Mouse (Mus musculus): ENCODE data around the gene Qrsl1. TPM values are rescaled to one million over a fixed set of nuclear protein-coding genes. Genes with fewer than 3 reads are reported as not detected.

Gene Qrsl1
- polyA plus RNA-seq, 1 experiment: 2.4 TPM

- no peak for TF ChIP-seq GATA1 (IDR thresholded peaks at IDR 0.05; ENCODE audit: low read length)
Observed at GRCm38 (mm10) chr10:43898276-43898675, 3.3 kb downstream of the Qrsl1 start.

GRCm38 (mm10) chr10:43896065-43896464 lies 5.5 kb downstream of the Qrsl1 start:
- TF ChIP-seq GATA1 (IDR thresholded peaks at IDR 0.05; ENCODE audit: low read length): no peak

DNA sequence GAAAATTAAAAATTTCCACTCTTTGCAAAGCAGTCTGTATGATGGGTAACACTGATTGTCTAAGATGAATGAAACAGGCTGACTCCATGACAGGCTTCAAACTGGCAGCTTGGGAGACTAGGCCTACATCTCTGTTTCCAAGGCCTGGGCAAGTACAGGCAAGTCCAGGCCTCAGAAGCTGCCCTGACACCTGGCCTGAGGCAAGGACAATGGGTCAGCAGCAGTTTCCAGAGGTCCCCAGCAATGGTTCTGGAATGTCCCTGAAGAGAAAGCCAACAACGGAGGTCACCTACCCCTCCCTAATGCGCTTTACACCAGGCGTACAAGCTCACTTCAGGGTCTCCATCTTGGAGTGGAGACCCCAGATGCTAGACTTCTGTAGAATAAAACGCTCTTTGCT lies 8.6 kb downstream of the Qrsl1 start:
- no peak for TF ChIP-seq GATA1 (IDR thresholded peaks at IDR 0.05; ENCODE audit: low read length)

DNA sequence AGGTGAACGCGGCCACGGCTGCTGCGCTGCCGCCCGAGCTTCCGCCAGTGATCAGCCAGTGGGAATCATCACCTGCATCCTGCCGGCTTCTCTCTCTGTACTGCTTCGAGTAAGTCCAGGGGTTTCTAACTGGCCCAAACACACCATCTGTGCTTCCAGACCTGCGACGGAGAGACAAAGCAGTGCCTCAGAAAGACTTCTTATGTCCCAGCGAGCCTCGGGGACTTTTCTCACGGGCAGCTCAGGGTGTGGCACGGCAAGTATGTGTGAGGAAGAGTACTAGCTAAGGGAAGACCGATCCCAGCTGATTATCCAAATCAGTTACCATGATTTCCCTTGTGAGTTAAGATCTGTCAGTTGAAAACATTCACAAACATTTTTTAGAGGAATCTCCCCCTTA lies 12.6 kb downstream of the Qrsl1 start:
- TF ChIP-seq GATA1 (IDR thresholded peaks at IDR 0.05; ENCODE audit: low read length): no peak

DNA sequence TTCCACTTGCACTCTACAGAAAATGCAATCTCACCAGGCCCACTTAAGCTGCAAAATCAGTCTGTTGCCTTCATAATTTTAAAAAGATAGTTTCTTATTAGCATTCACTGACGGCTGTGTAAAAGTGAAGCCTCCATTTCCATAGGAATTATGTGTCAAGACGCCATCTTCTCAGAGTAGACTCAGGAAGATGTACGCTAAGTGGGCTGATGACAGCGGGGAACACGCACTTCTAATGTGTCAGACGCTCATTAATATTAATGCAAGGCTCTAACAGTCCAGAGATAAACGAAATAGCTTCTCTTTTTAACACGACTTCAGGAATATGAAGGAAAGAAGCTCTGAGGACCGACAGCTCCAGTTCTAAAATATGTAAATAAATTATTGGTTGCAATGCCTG lies 13.9 kb downstream of the Qrsl1 start:
- no peak for TF ChIP-seq GATA1 (IDR thresholded peaks at IDR 0.05; ENCODE audit: low read length)

DNA sequence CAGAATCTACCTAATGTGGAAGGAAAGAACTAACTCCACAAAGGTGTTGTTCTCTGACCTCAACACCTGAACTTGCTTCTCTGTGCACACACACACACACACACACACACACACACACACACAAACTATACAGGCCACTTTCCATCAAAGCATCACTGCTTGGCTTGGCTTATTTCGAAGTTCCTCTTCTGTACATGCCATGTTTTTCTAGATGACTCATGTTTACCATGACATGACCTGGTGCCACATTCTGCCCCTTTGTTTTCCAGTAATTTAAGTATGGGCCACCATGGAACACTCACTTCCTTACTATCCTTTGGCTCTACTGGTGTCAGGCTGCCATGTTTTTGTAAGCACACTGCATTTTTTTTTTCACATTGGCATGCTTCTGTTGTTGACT lies 30.1 kb downstream of the Qrsl1 start:
- TF ChIP-seq GATA1 (IDR thresholded peaks at IDR 0.05; ENCODE audit: low read length): no peak

- TF ChIP-seq GATA1 (IDR thresholded peaks at IDR 0.05; ENCODE audit: low read length): no peak
Observed at GRCm38 (mm10) chr10:43870752-43871151, 30.8 kb downstream of the Qrsl1 start.

GRCm38 (mm10) chr10:43856351-43856750 lies 45.2 kb downstream of the Qrsl1 start:
- no peak for TF ChIP-seq GATA1 (IDR thresholded peaks at IDR 0.05; ENCODE audit: low read length)

GRCm38 (mm10) chr10:43855916-43856315 lies 45.6 kb downstream of the Qrsl1 start:
- no peak for TF ChIP-seq GATA1 (IDR thresholded peaks at IDR 0.05; ENCODE audit: low read length)

GRCm38 (mm10) chr10:43851898-43852297 lies 49.6 kb downstream of the Qrsl1 start:
- no peak for TF ChIP-seq GATA1 (IDR thresholded peaks at IDR 0.05; ENCODE audit: low read length)

GRCm38 (mm10) chr10:43849478-43849877 lies 52.1 kb downstream of the Qrsl1 start:
- TF ChIP-seq GATA1 (IDR thresholded peaks at IDR 0.05; ENCODE audit: low read length): no peak

DNA sequence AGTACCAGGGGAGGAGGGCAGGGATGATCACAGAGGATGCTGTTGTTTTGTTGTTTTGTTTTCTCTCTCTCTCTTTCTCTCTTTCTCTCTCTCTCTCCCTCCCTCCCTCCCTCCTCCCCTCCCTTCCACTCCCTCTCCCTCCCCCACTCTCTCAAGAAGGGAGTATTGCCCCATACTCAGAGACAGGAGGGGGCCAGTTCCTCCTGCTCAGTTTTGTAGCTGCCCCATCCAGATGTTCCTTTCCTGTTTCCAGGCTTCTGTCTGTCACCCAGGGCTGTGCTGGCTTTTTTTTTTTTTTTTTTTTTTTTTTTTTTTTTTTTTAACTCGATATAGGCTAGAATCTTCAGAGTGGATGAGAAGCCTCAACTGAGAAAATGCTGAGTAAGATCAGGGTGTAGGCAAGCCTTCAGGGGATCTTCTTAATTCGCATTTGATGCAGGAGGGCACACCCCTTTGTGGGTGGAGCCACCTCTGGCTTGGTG lies 55.4 kb downstream of the Qrsl1 start:
- TF ChIP-seq GATA1 (IDR thresholded peaks at IDR 0.05; ENCODE audit: low read length): no peak

- no peak for TF ChIP-seq GATA1 (IDR thresholded peaks at IDR 0.05; ENCODE audit: low read length)
Observed at GRCm38 (mm10) chr10:43845442-43845841, 56.1 kb downstream of the Qrsl1 start.

- TF ChIP-seq GATA1 (IDR thresholded peaks at IDR 0.05; ENCODE audit: low read length): no peak
Observed at GRCm38 (mm10) chr10:43841441-43841840, 60.1 kb downstream of the Qrsl1 start.

DNA sequence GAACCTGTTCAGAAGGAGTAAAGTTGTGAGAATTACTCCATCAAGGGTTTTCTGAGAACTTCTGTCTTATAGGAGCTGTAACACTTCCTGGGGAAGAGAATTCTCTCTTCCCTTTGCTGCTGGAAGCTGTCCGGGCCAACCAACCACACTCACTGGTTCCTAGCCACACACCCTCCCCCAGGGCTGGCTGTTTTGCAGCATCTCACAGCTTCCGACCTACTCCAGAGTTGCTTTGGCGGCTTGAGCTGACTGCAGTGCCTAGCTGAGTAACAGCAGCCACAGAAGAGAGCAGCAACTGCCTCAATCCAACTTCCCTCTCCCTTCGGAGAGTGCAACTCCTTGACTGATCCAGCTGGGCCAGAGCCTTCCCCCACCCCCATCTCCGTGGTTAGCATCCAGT lies 68.7 kb downstream of the Qrsl1 start:
- no peak for TF ChIP-seq GATA1 (IDR thresholded peaks at IDR 0.05; ENCODE audit: low read length)

DNA sequence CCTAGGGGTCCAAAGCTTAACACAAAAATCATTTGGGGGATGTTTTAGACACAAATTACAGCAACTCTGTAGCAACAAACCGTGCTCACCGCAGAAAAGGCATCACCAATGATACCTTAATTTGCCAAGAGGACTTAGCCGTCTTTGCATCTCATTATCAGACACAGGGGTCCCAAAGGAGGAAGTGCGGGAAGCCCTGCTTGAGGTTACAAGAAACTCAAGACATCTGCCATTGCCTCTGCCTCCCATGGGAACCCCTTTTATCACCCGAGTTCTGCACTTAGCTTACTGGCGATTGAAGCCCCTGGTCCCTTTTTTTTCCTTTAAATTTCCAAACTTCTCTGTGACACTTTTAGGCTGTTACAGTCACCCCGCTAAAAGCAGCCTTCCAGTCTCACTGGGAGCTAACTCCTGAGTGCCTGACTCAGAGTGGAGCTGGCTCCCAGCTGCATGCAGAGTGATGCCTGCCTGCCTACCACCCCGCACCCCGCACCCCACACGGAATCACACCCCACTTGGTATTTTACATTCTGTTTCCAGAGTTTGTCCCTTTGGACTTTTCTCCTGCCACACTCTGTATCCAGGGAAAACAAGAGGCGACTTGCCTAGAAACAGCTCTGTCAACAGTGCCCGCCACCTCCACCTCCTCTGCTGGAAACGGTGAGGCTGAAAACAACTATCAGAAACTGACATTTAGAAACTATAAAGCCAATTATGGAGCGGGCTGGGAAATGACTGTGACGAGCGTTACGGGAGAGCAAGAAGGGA lies 71.1 kb downstream of the Qrsl1 start:
- no peak for TF ChIP-seq GATA1 (IDR thresholded peaks at IDR 0.05; ENCODE audit: low read length)

DNA sequence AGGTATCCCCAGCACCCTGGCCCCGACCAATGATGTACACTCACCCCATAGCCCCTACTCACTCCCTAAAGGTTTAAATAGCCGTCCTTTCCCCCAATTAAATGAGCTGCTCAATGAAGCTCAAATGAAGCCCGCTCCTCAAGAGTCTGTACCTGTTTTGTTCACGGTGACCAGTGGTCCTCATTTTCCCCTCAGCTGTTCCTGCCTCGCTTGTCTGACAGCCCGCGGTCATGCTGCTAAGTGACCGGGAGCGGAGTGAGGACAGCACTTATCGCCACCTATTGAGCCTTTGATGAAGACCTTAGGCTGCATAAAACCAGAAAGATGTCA lies 72.9 kb downstream of the Qrsl1 start:
- TF ChIP-seq GATA1 (IDR thresholded peaks at IDR 0.05; ENCODE audit: low read length): no peak
